Mouse (Mus musculus) liver, postnatal 0 days (tissue): ENCODE measurements around the gene Apobec3.

ENCODE experiments used
- CTCF ChIP-seq: sonication (generic); IDR thresholded peaks from 2 replicates; pipeline ENCODE4 v1.5.1; 2016; ENCODE audit warnings: antibody characterized with exemption, low read depth
- EP300 ChIP-seq: IDR thresholded peaks from 2 replicates; pipeline ENCODE4 v1.6.1; 2016; ENCODE audit warnings: antibody characterized with exemption, low read depth, mild to moderate bottlenecking

- TF ChIP-seq CTCF (no peak), EP300 (no peak)
Observed at GRCm38 (mm10) chr15:79911339-79911738, 19.9 kb downstream of the Apobec3 start.
